Mouse (Mus musculus): ENCODE measurements around the gene Gps2.

Gps2 gene

GRCm38 (mm10) chr11:69884663-69885062 lies 29.0 kb upstream of the Gps2 start:
- CTCF ChIA-PET = interaction anchor here (0.6 to 1.6 kb wide), 2 partner anchors 37 to 195 kb away, joined by 4 to 7 read pairs; partner anchors contain the start of gene Eif5a

DNA sequence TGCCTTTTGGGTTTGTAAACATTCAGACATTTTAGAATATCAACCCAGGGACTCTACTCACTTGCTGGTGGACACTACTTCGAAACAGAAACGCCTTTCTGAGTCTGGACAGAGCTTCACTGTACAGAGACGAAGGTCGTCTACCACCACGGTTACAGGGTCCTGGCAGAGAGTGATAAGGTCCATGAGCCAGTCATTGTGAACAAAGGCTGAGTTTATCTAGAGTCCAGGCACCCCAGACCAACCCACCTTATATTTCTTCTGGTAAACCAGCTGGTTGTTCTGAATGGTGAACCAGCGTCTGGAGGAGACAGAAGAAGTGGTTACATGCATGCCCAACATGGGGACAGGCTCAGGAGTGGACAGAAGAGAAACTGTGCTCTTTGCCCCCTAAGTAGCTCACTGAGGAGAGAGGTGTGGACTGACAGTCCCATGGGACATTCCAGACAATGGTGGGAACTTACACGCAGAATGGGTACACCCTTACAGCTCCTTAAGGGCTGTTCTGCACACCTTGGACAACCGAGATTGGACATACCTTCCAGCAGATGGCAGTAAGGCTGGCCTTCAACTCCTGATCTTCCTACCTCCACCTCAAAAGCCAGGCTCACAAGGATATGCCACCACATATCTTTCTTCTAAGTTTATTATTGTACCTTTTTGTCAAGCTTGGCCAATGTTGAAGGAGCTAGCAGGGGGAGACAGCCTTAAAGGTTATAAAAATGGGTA lies 26.6 kb upstream of the Gps2 start:
- CTCF ChIA-PET = interaction anchor here (0.5 kb wide), 1 partner anchor 158 kb away, joined by 3 read pairs; no protein-coding TSS in a partner anchor

DNA sequence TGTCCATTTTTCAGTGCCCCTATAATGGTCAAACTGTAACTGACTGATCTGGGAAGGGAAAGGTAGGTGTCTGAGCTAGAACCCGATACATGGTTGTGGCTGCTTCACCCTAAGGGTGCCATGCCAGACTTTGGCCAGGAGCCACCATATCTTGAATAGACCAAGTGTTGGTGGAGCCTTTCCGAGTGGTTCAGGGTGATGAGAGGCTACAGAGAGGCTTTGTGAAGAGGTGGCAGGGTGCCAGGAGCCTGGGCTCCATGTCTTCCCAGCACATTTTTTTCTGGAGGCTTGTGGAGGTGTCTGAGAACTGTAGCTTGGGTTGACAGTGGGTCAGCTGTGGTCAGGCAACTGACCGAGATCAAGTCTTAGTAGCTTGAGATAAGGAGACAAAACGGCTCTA lies 22.2 kb upstream of the Gps2 start:
- CTCF ChIA-PET = interaction anchor here (0.9 kb wide), 1 partner anchor 8 kb away, joined by 3 read pairs; no protein-coding TSS in a partner anchor

GRCm38 (mm10) chr11:69894671-69895070 lies 19.0 kb upstream of the Gps2 start:
- CTCF ChIA-PET = interaction anchor here (0.6 to 0.9 kb wide), 4 partner anchors 15 to 74 kb away, joined by 3 to 27 read pairs (median 4); no protein-coding TSS in a partner anchor

- CTCF ChIA-PET = interaction anchor here (0.6 to 0.9 kb wide), 2 partner anchors 14 to 22 kb away, joined by 3 to 4 read pairs; no protein-coding TSS in a partner anchor
These were observed 18.4 kb upstream of the Gps2 start, which contains the start of gene Acap1 for GRCm38 (mm10) chr11:69895291-69895690. TSS of gene Acap1 (minus strand) at chr11:69895539.

DNA sequence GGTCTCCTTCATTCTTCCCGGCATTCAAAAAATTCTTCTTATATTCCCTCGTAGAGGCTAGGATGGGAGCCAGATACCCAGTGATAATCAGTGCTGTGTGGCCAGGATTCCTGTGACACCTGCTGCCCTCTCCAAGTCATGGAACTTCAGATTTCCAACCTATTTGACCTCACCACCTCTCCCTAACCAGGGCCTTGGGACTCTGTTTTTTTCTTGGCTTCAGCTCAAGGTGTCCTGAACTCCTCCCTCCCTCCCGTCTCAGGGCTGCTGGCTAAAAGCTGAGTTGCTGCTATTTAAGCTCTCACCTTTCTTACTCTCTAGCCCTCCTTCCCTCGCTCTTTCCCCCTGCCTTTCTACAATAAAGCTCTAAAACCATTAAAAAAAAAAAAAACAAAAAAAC lies 13.8 kb upstream of the Gps2 start:
- CTCF ChIA-PET = interaction anchor here (1.2 kb wide), 1 partner anchor 11 kb away, joined by 3 read pairs; no protein-coding TSS in a partner anchor

GRCm38 (mm10) chr11:69900471-69901405 lies 12.9 kb upstream of the Gps2 start, which contains the start of the genes 2810408A11Rik and Neurl4:
TSS of gene 2810408A11Rik (minus strand) at chr11:69900987.
TSS of gene Neurl4 (plus strand) at chr11:69901072.
- CTCF ChIA-PET = interaction anchor here (1.2 kb wide), 1 partner anchor 11 kb away, joined by 3 read pairs; no protein-coding TSS in a partner anchor

- CTCF ChIA-PET = no interaction called here
These were observed 12.3 kb upstream of the Gps2 start for GRCm38 (mm10) chr11:69901406-69901846.

DNA sequence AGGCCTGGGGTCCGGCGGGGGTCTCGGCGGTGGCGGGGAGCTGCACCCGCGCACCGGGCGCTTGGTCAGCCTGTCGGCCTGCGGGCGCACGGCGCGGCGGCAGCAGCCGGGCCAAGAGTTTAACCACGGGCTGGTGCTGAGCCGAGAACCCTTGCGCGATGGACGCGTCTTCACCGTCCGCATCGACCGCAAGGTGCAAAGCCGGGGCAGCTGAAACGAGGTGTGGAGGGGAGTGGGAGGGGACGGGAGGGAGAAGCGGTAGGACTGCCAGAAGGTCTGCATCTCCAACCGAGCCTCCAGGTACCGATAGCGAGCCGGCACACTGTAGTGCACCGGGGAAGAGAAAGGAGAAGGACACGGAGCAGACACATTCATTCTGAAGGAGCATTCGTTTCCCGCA lies 11.7 kb upstream of the Gps2 start:
- CTCF ChIA-PET = no interaction called here

DNA sequence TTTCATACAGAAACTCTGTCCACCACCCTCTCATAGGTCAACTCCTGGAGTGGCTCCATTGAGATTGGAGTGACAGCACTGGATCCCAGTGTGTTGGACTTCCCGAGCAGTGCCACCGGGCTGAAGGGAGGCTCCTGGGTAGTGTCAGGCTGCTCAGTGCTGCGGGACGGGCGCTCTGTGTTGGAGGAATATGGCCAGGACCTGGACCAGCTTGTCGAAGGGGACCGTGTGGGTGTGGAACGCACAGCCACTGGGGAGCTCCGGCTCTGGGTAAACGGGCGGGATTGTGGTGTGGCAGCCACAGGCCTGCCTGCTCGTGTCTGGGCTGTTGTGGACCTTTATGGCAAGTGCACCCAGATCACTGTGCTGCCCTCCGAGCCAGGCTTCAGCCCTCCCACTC lies 10.7 kb upstream of the Gps2 start:
- CTCF ChIA-PET = no interaction called here

- CTCF ChIA-PET = interaction anchor here (0.7 kb wide), 1 partner anchor 82 kb away, joined by 3 read pairs; no protein-coding TSS in a partner anchor
These were observed 9.4 kb upstream of the Gps2 start for GRCm38 (mm10) chr11:69904311-69904710.

- CTCF ChIA-PET = interaction anchor here (0.6 kb wide), 1 partner anchor 10 kb away, joined by 3 read pairs; no protein-coding TSS in a partner anchor
These were observed 5.0 kb upstream of the Gps2 start for GRCm38 (mm10) chr11:69908645-69909044.

GRCm38 (mm10) chr11:69909174-69909573 lies 4.5 kb upstream of the Gps2 start:
- CTCF ChIA-PET = interaction anchor here (0.7 kb wide), 2 partner anchors 13 to 14 kb away, joined by 4 to 7 read pairs; partner anchors contain the start of gene Acap1

GRCm38 (mm10) chr11:69910177-69910576 lies 3.5 kb upstream of the Gps2 start:
- CTCF ChIA-PET = no interaction called here

DNA sequence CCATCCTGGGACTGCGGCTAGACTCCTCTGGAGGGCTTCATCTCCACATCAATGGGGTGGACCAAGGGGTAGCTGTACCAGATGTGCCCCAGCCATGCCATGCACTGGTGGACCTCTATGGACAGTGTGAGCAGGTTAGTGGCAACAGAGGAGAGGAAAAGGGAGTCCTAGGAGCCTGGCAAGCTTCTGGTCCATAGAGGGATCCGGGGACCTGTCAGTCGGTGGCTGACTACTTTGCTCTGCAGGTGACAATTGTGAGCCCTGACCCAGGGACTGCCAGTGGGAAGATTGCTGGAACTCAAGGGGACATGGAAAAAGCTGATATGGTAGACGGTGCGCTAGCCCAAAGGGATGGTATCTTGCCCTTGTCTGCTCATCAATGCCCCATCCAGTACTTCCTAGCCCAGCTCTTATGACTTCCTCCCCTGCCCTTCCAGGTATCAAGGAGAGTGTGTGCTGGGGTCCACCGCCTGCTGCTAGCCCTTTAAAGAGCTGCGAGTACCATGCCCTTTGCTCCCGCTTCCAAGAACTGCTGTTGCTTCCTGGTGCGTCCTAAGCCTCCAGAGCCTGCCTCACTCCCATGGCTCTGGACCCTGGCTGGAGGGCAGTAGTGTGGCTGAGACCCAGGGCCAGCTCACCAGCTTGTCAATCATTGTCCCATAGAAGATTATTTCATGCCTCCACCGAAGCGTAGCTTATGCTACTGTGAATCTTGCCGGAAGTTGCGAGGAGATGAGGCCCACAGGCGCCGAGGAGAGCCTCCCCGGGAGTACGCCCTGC lies 2.7 kb upstream of the Gps2 start:
- CTCF ChIA-PET = interaction anchor here (0.5 kb wide), 1 partner anchor 291 kb away, joined by 4 read pairs; no protein-coding TSS in a partner anchor

- CTCF ChIA-PET = no interaction called here
These were observed 2.0 kb upstream of the Gps2 start for GRCm38 (mm10) chr11:69911701-69912100.

DNA sequence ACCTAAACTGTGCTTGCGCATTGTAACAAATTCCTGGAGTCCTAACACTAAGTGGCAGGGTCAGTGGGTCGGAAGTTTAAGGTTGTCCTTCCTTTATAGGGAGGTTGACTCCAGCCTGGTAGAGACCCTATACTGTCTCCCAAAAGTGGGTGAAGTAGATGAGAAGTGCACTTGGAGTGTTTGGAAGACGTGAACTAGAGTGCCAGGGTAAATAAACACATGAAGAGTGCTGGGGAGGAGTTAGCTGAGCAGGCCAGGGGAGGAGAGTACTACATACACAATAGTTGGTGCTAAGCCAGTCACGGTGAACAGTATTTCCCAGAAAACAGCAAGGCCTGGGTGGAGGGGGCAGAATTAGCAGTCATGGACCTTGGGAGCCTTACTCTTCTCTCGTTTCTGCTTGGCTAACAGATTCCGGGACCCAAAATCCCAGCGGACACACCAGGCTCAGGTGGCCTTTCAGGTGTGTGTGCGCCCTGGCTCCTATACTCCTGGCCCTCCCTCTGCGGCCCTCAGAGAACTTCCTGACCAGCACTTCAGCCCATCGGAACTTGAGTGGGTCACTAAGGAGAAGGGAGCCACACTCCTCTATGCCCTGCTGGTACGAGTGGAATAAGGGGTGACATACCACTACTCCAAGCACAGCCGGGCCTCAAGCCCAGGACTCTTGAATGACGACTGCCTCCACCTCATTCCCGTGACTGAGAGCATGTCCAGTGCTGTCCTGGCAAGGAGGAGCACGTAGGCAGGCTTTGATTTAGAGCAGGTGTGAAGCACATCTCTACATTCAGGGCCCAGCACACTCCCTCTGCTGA lies 765 bp upstream of the Gps2 start:
- CTCF ChIA-PET = no interaction called here

DNA sequence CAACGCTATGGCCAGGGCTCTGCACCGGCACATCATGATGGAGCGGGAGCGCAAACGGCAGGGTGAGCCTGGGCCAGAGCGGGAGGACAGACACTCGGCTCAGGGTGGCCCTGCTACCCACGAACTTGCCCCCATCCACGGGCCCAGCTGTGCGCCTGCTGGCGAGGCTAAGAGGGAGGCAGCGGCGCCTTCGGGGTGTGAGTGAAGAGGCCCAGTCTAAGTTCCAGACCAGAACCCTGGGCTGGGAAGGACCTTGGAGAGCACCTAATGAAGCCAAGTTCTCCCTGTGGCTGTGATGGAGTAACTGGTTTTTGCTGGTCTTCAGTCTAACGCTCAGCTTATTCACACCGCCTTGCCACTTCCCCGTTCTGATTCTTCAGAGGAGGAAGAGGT lies 680 bp downstream of the Gps2 start:
- CTCF ChIA-PET = interaction anchor here (1.1 kb wide), 1 partner anchor 14 kb away, joined by 12 read pairs; no protein-coding TSS in a partner anchor

GRCm38 (mm10) chr11:69914917-69915430 lies 1.3 kb downstream of the Gps2 start:
- CTCF ChIA-PET = interaction anchor here (1.1 kb wide), 1 partner anchor 14 kb away, joined by 12 read pairs; no protein-coding TSS in a partner anchor

Data from spleen, embryonic (tissue).